Mouse (Mus musculus): ENCODE results near the gene Kdm5b.

DNA sequence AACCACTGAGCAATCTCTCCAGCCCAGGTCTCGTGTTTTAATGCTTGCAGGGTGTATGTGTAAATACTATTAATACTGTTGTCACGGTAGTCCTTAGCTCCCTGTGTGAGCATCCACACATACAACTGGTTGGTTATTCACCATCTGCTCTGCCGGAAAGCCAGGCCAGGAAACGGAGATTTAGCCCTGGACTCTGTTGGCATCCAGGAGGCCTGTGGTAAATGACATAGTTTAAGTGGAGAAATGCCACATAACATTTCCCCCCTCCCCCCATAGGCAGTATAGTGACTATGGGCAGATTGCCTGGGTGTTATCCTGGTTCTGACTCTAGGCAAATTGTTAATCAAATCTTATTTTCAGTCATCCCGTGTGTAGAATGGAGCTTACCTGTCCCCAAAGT, 90.8 kb downstream of the Kdm5b start:
- TF ChIP-seq CTCF (IDR thresholded peaks at IDR 0.05; ENCODE audit: control insufficient read depth, insufficient read depth, low read length), result no peak
- TF ChIP-seq POLR2A (IDR thresholded peaks at IDR 0.05; ENCODE audit: borderline replicate concordance, control insufficient read depth, low read depth, low read length), result no peak

Measured in bone marrow, adult 2 months (tissue).